Mouse (Mus musculus) left cerebral cortex, adult 11 months (tissue): Measurements from ENCODE around the gene Jarid2.

Source experiments
- DNase-seq: peaks from one replicate; pipeline ENCODE4 v3.0.0; 2022; ENCODE audit warnings: low spot score

Gene Jarid2

DNA sequence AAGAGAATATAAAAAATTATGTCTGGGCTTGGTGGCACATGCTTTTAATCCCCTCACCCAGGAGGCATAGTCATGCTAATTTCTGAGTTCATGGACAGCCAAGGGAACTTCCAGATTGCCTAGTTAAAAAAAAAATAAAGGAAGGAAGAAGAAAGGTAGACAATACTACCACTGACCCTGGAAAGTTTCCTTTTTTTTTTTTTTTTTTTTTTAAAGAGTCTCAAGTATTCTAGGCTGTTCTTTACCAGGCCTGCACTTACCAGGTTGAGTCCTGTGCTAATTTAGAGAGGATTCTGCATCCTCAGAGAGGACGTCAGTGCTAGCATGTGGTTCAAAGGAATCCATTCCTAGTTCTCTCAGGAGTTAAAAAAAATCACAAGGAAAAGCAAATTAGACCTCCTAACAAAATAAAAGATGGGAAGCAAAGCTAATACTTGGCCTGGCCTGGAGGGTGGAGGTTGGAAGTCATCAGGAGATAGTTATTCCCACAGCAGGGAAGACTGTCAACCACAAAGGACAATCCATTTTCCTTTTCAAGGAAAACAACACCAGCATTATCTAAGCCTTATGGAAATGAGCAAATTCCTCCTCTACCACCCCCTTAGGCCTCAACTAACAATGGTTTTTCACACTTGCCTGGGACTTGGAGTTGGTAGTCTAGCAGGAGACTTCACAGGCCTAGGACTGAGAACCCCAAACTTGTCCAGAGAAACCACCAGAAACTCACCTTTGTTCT lies 961 bp upstream of the Jarid2 start:
- DNase-seq: no peak

DNA sequence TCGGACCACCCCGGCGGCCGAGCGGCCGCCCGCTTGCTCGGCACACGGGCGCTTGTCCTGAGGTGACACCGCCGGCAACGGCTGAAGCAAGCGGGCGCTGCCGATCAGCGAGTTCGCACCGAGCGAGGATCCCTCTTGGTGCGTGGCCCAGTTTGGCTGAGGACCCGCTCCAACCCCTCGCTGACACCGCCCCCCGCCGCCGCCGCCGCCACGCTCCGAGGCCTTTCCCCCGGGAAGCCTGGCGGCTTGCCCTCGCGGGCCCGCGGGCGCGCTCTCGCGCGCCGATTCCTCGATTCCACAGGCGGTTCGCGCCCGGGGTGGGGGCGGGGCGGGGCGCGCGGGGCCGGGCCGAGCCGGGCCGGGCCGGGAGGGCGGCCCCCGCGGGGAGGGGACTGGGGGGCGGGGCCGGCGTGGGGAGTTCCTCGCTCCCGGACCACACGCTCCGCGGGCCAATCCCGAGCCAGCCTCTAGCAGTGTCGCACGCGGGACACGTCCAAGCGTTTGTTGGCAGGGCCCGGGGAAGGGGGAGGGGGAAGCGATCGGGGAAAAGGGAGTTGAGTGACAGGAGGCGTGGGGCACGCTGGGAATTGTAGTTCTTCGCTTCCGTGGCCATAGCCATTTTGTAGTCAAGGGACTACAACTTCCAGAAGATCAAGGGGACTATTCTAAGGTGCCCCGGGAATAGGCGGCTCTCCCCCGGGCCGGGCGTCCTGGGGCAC lies 1.0 kb downstream of the Jarid2 start:
- peak; percentile 99 for DNase-seq

DNA sequence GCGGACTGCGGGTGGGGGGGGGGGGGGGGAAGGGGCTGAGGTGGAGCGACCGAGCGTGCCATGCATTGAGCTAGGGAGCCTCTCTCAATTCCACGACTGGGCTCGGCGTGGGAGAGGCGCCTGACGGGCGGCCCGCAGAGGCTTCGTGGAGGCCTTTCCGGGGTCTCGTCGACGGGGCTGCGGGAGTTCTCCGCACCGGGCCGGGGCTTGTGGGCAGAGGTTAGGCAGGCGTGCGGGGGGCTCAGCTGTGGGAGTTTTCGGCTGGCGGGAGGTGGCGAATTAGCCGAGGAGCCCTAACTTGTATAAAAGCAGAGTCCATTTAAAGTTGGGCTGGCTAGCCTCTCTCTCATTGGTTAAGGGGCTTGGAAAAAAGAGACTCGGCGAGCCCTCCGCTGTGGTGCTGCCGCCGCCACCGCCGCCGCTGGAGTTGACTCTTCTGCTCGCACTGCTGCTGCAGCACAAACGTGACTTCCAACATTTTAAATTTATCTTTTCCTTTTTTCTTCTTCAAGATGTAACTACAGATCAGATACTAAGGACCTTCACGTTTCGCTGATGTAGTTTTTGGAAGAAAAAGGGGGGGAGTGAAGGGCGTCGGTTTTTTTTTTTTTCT lies 1.8 kb downstream of the Jarid2 start:
- peak; percentile 84 for DNase-seq

DNA sequence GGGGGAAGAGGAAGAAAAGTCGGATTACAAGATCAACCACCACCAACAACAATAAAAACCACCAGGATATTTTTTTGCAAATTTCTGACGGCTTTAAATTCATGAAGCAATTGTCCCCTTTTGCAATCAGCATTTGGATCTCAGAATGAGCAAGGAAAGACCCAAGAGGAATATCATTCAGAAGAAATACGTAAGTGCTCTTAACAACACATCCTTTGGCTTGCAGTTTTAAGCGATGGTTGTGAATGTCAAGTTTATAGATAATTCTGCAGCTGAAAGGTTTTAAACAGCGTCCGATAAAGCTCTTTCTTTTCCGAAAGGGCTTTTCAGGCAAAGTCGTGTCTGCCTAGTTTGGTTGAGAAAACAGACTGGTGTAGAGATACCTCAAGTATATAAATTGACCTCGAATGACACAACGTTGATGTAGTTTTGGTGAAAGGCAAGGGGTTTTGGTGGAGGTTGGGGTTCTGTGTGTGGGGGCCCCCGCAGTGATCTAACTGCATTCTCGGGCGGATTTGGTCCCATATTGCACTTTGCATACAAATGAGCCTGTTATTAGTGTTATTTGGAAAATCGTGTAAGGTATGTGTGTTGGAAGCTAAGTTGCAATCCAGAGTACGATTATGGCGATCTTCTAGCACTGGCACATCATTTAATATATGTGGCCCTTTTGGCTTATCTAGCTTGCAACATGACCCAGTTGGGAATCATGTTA lies 2.6 kb downstream of the Jarid2 start:
- DNase-seq: no peak

DNA sequence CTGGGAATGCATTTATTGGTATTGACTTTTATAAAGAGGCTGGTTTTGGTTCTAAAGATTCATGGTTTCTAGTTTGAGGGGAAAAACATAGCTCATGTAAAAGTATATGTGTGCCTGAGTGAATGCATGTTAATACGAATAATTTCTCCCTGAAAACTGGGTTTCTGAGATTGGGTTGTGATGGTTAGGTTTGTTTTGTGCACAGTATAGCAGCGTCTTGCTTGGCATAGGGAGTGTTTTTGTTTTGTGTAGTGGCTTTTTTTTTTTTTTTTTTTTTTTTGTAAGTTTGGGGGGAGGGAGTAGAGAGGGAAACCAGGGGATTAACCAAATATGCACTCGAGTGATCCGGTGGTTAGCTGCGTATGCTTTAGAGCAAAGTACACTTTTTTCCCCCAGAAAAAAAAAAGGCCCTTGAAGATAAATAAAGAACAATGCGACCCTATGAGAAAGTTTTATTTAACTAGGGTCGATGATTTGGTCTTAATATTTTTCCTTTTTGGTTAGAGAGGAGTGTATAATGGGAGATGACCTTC lies 3.2 kb downstream of the Jarid2 start:
- DNase-seq: no peak

DNA sequence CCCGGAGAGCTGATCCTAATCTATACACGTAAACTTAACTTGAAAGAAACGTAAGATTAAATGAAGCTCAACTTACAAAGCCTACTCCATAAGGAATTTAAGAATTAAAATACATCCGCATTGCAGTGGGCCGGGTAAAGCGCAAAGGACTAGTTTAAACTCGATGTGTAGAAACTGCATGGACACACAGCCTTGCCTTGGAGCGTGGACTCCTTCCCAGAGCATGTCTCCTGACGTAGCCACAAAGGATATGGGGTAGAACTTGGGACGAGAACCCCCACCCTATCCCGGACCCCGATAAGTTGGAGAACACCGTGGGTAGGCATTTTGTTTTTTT lies 3.7 kb downstream of the Jarid2 start:
- DNase-seq: peak; percentile 22

DNA sequence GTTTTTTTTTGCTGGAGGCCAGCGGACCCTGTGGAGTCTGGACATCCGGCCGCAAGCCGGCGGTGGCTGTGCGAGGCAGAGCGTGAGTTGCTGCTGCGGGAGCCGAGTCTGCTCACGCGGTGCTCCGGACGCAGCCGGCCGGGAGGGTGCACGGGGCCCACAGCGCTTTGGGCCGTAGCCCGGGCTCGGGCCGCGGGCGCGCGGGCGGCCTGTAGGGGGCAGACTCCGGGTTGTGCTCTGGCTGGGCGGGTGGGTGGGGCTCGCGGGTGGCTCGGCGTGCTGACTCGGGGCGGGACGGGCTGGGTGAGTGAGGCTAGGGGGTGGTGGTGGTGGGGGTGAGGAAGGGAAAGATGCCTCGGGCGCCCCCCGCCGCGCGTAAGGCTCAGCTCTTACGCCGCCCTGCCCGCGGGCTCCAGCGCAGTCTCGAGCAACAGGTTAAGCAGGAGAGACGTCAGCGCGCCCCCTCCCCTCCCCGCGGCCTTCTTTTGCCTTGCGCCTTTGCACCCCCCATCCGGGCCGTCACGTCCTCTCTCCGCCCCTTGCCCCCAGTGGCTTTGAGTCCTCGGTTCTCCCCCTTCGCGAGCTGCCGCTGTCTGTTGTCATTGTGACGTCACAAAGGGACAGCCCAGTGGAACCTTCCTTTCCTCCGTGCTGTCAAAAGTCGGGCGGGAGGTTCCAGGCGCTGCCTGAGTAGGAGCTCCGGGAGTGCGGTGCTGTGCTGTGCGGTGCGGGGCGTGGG lies 4.3 kb downstream of the Jarid2 start:
- peak; percentile 47 for DNase-seq

DNA sequence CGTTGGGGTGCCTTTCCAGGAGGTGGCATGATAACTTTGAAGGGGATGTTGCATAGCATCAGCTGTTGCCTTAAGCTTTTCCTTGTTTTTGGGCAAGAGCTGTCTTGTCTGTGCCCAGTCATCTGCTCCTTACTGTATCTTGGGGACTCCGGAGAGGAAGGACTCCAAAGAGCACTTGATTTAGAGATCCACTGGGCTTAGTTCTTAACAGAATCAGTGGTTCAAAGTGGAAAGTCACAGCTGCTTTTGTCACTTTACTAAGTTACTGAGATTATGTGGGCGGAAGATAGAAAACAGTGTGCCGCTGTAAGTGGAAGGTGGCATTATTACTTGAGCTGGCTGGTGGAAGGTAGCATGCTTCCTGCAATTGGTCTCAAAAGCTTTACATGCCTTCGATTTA lies 5.2 kb downstream of the Jarid2 start:
- no peak for DNase-seq

DNA sequence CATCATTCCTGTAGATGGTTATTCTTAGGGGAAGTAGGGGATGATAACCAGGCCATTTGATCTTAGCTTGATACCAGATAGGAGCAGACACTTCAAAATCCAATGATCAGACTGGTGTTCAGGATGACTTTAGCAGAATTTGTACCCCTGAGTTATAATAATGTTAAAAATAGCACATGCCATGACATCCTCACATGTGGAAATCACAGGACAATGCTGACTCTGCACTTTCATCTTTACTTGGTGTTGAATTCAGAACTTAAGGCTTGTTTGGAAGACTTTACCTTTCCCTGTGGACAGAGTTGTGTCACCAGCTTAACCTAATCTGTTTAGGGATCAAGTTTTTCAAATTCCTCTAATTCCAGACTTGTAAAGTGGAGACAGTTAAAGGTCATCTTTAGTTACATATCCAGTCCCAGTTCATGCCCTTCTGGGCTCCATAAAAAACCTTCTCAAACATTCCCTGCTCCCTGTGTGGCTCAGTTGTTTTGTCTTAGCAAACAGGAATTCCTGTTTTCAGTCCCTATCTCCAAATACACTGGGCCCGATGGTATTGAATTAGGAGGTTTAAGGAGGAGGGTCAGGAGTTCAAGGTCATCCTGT lies 5.9 kb downstream of the Jarid2 start:
- DNase-seq: no peak

DNA sequence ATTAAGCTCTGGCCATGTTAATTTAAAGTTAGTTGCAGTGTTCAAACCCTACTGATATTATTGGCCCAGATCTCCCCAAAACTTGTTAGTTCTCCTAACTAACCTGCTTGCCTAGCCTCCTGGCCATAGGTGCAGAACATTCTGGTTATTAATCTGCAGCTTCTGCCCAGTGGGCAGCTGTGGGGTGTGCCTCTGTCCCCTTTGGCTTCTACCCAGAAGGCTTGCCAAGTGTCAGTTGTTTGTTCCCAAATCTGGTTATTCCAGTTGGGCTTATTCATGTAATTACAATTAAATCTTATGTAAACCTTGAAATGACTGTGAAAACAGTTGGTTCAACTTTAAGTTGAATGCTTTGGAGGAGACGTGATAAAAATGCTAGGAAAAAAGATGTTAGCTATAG lies 8.0 kb downstream of the Jarid2 start:
- no peak for DNase-seq

DNA sequence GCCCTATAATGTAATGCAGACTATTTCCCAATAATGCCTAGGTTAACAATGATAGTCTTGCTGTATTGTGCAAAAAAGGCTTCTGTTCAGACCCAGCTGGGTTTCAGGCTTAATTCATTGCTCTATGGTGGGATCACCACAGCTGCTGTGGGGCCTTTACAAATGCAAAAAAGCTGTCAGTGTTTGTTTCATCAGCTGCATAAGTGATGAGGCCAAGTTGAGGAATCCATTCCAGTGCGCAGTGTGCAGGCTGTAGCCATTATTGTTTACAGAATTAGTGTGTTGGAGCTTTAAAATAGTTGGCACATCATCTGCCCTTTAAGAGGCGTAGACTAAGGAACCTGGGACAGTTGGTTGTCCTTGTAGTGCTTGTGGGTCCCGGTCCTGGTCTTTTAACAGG lies 22.5 kb downstream of the Jarid2 start:
- no peak for DNase-seq

DNA sequence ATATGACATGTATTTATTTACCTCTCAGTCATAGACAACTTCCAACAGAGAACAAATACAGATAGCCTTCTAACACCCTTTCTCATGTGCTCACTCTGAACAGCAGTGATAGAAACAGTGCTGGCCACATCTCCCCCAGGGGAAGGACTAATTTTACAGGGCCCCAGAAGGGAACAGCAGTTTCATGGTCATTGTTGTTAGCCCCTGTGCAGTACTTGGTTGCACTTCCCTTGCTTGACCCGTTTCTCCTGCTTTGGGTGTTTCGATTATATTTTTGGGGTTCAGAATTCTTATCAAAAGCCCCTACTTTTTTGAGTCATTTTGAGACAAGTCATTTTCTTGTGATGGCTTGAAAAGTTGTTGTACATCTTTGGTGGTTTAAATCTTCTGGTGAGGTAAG lies 23.9 kb downstream of the Jarid2 start:
- no peak for DNase-seq

DNA sequence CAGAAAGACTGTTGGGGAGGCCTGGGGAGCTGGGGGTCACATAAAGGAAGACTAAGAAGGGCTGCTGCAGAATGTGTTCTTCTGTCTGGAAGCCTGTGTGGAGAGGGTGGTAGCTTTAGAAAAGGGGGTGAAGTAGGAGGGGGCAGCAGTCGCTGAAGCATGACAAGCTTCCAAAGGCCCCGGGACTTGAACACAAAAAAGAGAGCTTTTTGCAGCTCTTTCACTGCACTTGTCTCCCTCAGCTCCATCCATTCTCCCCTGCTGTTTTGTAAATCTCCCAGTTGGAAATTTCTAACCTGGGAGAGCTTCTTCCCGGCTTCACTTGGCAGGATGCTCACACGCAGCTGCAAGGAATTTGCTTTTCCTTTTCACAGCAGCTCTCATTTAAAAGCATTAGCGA lies 26.2 kb downstream of the Jarid2 start:
- no peak for DNase-seq

DNA sequence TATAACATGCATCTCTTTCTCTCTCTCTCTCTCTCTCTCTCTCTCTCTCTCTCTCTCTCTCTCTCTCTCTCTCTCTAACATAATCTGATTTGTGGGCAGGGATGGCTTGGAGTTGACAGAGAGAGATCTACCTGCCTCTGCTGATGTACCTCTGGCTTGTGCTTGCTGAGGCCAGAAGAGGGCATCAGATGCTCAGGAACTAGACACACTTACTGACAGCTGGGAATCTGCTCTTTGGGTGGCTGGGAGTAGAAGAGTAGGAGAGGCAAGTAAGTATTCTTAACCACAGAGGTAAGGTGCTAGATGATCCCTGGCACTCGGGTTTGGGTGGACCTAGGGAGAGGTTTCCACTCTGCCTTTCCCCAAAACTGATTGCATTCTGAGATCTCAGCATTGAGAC lies 29.5 kb downstream of the Jarid2 start:
- no peak for DNase-seq

DNA sequence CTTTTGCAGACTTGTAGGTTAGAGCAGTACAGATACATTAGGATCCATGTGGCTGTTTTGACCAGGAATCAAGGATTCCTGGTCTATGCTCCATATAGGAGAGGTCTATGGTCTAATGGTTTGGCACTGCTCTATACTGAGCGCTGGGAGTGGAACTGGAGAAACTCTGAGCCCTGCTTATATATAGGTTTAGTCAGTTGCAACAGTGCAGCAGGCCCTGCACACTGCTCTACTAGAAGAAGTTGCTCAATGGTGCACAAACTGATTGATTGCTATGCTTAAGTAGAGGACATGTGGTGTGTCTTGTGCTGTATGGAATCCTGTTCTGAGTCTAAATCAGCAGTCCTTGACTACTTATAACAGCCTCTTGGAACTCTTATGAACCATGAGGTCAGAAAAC lies 31.5 kb downstream of the Jarid2 start:
- no peak for DNase-seq

DNA sequence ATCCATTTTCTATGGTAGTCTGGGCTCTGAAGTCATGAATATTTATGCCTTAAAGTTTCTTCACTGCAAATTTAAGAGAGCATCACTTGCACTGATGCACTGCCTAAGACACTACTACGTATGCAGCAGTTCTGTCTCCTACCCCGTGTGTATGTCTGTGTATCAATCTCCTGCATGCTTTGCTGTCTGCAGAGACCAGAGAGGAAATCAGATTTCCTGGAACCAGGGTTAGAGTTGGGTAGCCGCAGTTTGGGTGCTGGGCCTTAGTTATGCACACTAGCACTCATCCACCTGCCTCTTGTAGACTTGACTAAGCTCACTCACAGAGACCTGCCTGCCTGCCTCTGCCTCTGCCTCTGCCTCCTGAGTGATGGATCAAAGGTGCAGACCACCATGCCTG lies 33.8 kb downstream of the Jarid2 start:
- DNase-seq: no peak

DNA sequence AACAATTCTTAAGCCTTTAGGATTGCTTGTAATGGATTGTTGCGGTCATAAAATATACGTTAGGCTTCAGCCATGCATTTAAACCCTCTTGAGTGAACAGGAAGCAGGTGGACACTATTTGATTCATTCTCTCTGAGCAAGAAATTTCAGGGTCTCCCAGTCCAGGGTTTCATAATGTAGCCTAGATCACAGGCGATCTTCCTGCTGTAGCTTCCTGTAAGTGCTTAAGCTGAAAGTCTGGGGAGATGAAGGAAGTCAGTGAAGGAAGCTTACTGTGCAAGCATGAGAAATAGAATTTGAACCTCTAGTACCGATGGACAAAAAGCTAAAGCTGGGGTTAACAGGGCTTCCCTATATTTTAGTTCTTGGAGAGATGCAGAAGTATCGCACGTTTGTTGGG lies 38.5 kb downstream of the Jarid2 start:
- no peak for DNase-seq

DNA sequence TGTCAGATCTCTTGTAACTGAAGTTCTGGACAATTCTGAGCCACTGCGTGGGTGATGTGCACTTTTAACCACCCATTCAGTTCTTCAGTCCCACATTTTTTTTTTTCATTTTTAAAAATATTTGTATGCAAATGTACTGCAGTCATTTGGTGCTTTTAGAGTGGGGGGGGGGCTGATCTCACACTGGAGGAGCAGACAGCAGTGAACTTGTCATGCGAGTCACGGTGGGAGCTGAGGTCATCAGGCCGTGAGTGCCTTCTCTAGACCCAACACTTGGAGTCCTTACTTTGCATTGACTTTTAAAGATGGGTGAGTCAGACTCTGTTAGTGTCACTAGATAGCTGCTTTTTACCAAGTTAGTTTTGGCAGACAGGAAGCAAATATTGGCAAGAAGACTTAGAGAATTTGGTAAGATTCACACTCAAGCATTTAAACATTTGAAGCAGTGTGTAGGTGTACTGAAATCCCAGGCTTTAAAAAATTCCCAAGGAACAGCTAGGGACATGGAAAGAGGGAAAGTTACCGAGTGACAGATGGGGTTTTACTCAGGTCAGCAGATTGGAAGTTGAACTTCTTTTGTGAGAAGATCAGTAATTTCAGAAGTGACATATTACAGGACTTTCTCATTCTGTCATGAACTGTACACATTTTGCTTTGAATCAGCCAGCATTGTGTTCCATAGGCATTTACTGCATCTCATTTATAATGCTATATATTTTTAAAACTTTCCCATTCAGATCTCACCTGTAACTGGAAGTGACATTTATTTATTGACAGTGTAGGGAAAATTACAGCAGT lies 41.7 kb downstream of the Jarid2 start:
- no peak for DNase-seq

DNA sequence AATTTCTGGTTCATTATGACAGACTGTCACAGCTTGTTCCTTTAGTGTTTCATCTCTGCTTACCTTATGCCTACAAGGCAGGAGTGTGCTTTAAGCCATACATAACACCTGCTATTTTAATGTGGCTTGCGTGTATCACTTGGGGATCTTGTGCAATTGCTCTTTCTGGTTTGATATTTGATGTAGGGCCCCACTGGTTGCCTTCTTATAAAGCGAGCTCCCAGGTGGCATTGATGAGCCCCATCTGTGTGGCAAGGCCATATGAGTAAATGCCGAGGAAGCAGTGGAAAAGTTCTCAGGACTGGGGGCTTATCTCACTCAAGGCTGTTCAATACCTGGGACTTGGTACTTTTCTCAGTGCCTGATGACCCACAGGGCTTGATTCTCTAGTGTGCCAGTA lies 43.5 kb downstream of the Jarid2 start:
- no peak for DNase-seq

DNA sequence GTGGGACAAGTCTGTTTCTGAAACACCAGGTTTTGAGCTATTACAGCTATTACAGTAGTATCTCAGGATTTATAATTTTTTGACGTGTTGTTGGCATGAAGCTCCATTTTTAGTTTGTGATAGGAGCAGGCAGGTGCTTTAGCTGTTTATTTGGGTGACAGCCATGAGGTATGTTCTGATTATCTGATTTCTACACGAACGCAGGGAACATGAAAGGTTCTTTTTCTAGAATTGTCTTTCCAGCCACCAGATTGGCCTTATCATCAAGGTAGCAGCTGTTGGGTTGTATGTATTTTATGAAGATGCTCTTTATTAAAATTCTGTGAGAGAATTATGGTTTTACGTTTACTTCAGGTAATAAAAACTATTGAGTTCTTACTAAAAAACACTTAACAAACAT lies 45.1 kb downstream of the Jarid2 start:
- no peak for DNase-seq

DNA sequence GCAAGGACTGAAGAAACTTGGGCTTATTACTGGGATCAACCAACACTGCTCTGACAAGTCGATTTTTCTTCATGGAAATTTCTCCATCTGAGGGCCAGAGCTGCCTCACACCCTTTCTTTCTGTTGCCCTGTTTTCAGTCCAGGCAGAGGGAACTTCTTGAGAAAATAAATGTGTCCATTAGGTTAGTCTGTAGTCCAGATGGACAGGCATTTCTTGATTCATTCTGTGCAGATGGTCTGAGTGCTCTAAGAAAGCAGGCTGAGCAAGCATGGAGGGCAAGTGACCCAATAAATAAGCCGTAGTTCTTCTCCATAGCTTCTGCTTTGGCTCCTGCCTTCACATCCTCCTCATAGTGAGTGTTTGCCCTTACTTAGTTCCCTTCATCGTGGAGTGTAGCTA lies 46.1 kb downstream of the Jarid2 start:
- DNase-seq: no peak
